Mouse (Mus musculus) liver, adult 2 months (tissue): Measurements from ENCODE around the gene Mea1.

Source experiments
- CTCF ChIP-seq: fragments of 200-500 bp; IDR thresholded peaks from 2 replicates; pipeline ENCODE4 v1.5.1; 2011; ENCODE audit warnings: low read depth, low read length, control low read depth
- POLR2A ChIP-seq: fragments of 200-500 bp; IDR thresholded peaks from 2 replicates; pipeline ENCODE4 v1.6.1; 2011; ENCODE audit warnings: low read length, control low read depth; ENCODE audit not compliant: insufficient read depth; ENCODE audit errors: extremely low read depth

DNA sequence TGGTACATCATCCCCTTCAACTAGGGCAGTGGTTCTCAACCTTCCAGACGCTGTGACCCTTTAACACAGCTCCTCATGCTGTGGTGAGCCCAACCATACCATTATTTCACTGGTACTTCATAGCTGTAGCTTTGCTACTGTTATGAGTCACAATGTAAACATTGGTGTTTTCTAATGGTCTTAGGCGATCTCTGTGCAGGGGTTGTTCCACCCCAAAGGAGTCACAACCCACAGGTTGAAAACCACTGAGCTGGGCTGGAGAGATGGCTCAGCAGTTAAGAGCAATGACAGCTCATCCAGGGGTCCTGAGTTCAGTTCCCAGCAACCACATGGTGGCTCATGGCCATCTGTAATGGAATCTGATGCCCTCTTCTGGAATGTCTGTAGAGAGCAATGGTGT, 12.8 kb downstream of the Mea1 start:
- no peak for TF ChIP-seq CTCF
- no peak for TF ChIP-seq POLR2A
